Mouse (Mus musculus) left cerebral cortex, postnatal 4 days (tissue): ENCODE measurements around the gene Lrrtm1. TPM values are rescaled to one million over a fixed set of nuclear protein-coding genes. Genes with fewer than 3 reads are reported as not detected.

Experiments used
- DNase-seq: peaks from one replicate; pipeline ENCODE4 v3.0.0-alpha.2; 2022
- intact Hi-C: fragments of 180-260 bp; cut with DNase I; formaldehyde crosslinking; loops from one replicate; pipeline ENCODE4 v1.15.1; 2025
- total RNA-seq, 2 experiments: library from RNA; stranded (reverse); gene quantifications; 2 replicates each; pipeline ENCODE4 v1.2.3; 2021

The Lrrtm1 gene
- 10 to 100 TPM; 66.6 to 67.0 TPM for total RNA-seq

DNA sequence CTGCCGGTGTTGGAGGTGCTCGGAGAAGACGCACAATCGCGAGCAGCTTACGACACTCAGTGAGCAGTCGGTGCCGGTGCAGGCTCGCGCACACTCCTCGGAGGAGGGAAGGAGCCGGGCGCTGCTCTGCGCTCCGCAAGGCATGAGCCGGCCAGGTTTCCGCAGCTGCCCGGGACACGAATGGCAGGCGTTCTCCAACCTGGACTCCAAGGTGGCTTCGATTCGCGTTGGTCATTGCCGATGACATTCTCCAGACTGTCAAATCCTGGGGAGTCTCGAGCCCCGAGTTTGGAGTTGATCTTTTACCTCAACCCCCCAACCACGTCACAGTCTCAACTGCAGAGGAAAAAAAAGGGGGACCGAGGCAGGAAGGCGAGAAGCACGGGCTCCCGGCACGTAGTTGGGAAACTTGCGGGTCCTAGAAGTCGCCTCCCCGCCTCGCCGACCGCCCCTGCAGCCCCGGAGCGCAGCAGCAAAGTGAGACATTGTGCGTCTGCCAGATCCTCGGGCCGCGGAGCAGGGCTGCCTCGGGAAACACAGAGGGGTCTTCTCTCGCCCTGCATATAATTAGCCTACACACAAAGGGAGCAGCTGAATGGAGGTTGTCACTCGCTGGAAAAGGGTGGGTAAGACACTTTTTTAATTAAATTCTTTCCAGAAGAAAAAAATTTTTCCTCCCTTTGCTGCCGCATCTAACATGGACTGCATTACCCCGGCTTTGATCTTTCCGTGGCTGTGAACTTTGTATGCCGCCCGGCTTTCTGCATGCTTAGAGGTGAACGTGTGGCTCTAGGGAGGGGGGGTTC is at the start of gene Lrrtm1:
Lrrtm1 (plus strand) TSS at position 89 of the 806 bp plus-strand sequence.
- intact Hi-C loops: loop anchor here (10.0 kb wide), 1 partner anchor 332 kb away; no protein-coding TSS in a partner anchor
- peak; percentile 68 for DNase-seq

DNA sequence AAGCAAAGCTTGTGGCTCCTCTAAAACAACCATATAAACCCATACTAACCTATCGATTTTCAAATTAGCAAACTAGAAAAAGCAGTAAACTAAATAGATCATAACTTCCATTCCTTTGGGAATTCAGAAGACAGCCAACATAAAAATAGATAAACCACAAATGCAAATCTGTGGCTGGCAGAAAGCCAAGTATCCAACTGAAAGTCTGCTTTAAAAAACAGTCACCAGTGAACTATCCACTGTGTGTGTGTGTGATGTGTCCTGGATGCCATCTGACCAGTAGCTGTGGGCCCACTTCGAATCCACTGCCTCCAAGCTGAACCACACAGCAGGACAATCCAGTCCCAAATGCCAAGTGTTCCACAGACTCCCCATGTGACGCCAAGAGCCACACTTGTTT is 45.8 kb upstream of the Lrrtm1 start:
- intact Hi-C loops: no loop called here
- no peak for DNase-seq

DNA sequence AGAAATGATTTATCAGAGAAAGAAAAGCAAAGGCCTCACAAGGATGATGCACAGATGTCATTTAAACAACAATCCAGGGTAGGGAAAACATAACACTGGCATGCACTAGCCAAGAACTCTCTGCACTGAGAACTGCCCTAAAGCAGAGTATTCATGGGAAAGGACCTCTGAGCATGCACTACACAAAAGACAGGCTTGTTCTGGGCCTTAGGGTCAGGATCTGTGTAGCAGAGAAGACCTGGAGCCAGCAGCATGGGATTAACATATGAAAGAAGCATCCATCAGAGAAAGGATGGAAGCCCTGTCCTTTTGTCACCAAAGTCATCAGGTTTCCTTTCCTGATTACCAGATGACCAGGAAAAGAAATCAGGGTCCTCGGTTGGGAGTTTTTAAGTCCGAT is 43.1 kb upstream of the Lrrtm1 start:
- no peak for DNase-seq
- intact Hi-C loops: no loop called here

DNA sequence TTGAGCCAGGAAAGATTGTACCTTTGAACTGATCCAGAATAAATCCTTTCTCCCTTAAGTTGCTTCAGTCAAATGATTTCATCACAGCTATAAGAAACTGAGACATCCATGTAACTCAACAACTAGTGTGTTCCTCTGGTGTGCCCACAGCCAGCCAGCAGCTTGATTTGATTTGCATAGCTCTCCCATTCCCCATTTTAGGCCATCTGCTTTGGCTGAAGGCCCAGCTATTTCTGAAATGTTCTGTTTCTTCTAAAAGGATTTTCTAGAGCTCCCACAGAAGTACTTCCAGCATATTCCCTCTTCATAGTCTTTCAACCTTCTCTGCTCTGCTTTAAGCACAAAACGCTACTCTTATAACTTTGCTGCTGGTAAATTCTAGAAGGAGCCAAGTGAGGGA is 33.3 kb upstream of the Lrrtm1 start:
- peak; percentile 20 for DNase-seq
- intact Hi-C loops: no loop called here

DNA sequence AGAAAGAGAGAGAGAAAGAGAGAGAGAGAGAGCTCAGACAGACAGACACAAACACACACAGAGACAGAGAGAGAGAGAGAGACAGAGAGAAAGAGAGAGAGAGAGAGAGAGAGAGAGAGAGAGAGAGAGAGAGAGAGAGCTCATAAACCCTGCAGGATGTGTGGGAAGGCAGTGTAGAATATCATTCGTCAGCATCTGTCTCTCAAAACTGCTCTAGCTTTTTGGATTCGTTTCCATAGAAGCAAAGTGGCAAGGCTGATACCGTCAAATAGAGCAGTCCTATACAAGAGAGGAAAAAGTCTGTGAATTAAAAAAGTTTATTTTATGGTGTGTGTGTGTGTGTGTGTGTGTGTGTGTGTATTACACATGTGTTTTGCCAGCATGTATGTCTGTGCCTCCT is 32.6 kb upstream of the Lrrtm1 start:
- intact Hi-C loops: no loop called here
- no peak for DNase-seq

DNA sequence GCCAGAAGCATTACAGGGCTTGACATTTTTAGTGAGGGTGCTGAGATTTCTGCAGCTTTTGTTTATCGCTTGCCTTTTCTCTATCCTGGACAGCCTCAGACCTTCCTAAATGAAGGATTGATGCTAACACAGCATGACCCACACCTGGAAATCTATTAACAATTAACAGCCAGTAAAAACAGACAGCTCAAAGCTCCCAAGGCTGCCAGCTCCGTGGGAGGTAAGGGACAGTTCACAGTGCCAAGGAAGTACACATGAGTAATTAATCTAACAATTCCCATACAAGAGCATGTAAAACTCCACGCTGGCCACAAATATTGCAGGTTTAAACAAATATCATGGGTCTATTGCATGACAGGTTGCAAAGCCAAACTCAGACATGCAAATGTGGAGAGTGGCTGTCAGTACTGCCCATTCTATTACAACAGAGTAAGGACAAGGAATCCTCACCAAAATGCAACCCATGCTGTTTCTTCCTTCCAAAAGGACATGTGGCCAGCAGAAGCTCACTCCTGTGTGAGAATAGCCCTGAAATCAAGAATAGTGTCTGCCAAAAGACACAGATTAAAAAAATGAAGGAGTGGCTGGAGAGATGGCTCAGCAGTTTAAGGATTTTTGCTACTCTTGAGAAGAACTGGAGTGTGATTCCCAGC is 28.6 kb upstream of the Lrrtm1 start:
- intact Hi-C loops: no loop called here
- DNase-seq: peak; percentile 43

DNA sequence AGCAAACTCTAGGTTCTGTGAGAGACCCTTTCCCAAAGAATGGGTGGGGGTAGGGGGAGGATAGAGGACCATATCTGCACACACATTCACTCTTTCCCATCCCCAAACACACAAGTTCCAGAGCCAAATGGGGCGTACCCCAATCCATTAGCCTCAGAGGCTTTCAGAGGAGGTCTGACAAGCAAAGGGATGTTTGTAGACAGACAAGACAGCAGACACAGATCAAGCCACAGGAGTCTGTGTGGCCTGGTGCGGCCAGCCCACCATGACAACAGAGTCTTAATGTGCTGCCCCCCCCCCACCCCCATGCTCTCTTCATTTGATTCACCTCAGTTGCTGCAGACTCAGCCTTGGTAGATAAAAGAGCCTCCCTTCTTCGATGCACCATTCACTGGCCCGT is 27.2 kb upstream of the Lrrtm1 start:
- intact Hi-C loops: no loop called here
- no peak for DNase-seq

DNA sequence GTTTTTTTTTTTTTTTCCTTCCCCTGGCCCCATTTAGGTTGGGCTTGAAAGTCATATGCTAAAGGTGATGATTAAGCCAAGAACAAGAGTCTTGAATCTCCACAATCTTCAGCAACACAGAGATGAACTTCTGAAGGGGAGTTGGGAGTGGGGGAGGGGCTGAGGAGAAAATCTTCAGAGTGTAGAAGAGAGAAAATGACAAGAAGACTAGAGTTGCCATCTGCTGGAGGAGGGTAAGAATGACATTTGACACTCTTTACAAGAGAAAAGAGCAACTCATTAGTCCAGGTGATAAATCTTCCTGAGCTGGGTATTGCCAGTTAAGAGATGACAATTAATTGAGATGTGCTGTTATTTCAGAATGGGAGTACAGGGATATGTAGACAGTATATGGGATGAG is 23.6 kb upstream of the Lrrtm1 start:
- peak; percentile 66 for DNase-seq
- intact Hi-C loops: no loop called here

DNA sequence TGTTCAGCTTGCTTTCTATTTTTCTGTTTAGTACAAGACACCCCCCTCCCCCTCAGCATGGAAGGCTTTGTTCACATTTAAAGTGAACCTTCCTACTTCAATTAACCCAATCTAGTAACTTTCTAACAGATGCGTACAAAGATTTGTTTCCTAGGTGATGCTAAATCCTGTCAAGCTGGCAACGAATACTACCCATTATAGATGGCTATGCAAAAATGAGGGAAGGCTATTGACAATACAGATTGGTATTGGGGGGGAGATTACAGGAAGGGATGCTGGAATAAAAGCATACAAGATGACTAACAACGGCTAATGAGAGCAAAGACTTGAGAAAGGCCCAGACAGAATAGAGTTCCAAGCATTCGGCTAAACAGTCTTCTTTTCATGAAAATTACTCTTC is 21.7 kb upstream of the Lrrtm1 start:
- DNase-seq: no peak

DNA sequence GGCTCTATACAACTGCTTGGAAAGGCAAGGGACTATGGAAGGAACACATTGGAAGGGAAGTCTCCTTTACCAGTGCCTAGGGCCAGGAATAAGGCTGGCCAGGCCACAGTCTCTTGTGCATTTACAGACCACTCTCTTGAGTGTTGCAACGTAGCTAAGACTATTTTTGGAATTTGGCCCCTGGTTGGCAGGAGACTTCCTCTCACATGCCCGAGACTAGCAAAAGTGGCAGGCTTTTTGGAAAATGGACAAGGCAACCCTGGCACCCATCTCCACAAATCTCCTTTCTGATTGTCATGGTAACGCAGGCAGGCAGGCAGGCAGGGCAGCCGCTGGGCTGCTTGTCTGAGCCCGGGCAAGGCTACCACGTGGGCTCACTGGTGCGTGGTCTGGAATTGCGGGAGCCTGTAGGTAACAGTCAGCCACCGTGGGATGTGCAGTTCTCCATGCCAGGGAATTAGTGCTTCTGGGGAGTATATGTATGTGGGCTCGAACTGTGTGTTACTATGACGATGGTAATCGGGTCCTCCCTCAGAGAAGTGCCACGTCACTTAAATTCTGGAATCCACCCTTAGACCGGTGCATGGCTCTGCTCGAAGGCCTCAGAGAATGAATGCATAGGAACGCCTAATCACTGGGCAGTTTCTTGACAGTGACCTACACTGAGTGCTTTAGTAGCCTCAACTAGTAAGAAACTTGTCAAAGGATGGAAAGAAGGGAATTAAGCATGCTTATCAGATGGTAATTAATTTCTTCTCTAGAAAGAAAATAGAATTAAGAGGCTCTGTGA is 19.4 kb upstream of the Lrrtm1 start:
- DNase-seq: peak; percentile 81
- intact Hi-C loops: no loop called here

More for the DNA sequence above, 21.7 kb upstream of the Lrrtm1 start:
- intact Hi-C loops: no loop called here

DNA sequence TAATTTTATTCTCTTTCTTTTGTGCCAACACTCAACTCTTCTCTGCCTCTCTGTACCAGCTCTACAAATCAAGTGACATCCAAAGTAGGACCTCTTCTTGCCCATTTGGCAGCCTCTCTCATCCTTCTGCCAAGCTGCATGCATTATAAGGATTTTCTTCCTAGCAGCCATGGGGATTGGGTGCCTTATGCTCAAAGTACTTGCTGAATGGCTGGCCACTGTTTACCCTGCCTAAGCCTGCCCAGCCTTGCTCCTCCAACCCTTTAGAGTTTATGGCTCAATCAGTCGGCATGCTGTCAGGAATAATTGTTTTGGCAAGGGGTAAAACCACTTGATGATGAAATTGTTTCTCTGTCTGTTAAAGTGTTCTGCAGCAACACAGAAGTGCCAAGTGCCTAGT is 2.1 kb upstream of the Lrrtm1 start:
- intact Hi-C loops: loop anchor here (10.0 kb wide), 1 partner anchor 334 kb away; no protein-coding TSS in a partner anchor

DNA sequence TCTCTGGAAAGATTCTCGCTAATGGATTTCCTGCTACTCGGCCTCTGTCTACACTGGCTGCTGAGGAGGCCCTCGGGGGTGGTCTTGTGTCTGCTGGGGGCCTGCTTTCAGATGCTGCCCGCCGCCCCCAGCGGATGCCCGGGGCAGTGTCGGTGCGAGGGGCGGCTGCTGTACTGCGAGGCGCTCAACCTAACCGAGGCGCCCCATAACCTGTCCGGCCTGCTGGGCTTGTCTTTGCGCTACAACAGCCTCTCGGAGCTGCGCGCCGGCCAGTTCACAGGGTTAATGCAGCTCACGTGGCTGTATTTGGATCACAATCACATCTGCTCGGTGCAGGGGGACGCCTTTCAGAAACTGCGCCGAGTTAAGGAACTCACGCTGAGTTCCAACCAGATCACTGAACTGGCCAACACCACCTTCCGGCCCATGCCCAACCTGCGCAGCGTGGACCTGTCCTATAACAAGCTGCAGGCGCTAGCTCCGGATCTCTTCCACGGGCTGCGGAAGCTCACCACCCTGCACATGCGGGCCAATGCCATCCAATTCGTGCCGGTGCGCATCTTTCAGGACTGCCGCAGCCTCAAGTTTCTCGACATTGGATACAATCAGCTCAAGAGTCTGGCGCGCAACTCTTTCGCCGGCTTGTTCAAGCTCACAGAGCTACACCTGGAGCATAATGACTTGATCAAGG is 1.2 kb downstream of the Lrrtm1 start:
- intact Hi-C loops: loop anchor here (10.0 kb wide), 1 partner anchor 331 kb away; no protein-coding TSS in a partner anchor
- DNase-seq: peak; percentile 45

More for the DNA sequence above, 2.1 kb upstream of the Lrrtm1 start:
- peak; percentile 70 for DNase-seq

DNA sequence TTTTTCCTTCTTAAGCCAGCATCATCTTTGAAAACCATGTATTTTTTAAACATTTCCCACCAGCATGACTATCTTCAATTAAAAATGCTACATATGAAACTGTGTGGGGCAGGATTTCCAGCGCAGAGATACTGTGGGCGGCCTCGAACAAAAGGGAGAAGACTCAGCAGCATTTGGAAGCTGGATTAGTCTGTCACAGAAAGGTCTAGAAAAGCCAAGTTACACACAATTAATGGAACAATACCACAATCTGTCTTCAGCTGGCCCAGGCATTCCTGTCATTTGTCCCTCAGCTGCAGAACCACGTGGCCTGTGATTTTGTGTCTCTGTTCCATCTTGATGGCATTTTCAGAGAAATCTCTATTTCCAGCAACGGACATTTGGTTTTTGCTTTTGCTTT is 11.0 kb downstream of the Lrrtm1 start:
- DNase-seq: no peak
- intact Hi-C loops: no loop called here

DNA sequence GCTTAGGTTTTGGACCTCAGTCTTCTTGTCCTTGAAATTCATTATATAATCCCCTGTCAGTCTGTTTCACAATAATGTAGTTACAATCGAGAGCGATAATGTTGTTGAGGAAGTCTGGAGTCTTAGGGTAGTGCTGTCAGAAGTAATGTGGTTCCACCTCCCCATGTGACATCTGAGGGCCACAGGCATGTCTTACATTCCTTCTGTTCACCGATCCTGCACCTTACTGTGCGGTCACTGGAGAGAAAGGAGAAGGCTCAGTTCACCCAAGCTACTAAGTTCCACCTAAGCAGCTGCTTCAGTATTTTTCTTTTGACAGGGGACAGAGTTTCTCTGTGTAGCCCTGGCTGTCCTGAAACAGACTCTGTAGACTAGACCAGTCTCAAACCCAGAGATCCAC is 13.9 kb downstream of the Lrrtm1 start:
- no peak for DNase-seq
- intact Hi-C loops: no loop called here

DNA sequence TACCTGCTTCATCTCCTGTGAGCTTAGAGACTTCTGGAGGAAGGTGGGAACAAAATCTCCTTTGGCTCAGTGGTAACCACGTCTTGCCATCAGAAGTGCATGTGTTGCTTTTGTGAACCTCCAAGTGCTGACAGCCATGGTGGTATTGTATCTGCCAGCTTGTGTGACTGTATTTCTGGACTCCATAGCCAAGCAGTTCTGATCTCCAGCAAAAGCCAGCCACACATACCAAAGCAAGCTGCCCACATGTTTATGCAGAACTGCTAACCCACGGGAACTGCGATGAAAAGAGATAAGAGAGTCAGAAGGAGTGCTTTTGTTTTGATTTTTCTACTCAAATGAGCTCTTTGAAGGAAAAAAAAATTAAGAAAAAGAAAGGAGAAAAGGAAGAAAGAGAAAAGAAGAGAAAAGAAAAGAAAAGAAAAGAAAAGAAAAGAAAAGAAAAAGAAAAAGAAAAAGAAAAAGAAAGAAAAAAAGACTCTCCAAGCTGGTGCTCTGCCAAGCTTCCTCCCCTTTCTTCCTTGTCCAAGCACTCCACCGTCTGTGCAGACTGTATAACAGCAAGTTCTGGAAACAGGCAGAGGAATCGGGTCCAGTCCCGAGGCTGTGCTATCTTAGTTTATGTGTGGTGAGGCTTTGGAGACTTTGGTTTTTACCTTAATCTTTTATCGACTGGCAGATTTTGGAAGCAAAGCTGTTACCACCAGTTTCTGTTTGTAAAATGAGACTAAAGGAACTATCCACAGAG is 15.0 kb downstream of the Lrrtm1 start:
- intact Hi-C loops: no loop called here
- peak; percentile 20 for DNase-seq

DNA sequence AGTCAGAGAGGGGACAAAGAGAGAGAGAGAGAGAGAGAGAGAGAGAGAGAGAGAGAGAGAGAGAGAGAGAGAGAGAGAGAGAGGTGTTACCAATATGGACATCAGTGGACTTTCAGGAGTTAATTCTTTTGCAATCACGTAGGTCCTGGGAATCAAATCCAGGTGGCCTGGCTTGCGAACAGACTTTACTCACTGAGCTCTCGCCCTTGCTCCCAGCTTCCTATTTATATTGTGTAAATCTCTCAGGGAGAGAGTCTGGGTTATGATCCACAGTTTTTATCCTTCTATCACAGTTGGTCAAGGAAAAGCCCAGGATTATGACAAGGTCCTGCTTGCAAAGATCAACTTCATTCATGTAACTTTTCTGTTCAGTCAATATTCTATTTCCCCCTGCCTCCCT is 22.7 kb downstream of the Lrrtm1 start:
- no peak for DNase-seq
- intact Hi-C loops: no loop called here

DNA sequence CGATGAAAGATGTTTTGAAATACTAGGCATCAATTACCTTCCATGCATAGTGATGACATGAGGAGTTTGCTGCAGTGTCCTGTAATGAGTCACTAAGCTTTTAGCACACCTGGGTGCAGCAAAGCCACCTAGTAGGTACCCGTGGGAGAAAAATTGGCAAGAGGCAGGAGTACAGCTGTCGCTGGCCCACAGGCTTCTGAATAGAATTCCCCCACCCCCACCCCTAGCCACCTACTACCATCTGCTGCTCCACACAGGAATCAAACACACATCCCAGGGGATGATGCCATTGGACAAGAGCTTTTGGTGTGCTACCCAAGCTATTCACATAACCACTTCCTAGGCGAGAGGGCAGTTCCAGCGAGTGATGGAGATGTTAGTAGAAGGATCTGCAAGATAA is 36.3 kb downstream of the Lrrtm1 start:
- peak; percentile 32 for DNase-seq
- intact Hi-C loops: no loop called here

DNA sequence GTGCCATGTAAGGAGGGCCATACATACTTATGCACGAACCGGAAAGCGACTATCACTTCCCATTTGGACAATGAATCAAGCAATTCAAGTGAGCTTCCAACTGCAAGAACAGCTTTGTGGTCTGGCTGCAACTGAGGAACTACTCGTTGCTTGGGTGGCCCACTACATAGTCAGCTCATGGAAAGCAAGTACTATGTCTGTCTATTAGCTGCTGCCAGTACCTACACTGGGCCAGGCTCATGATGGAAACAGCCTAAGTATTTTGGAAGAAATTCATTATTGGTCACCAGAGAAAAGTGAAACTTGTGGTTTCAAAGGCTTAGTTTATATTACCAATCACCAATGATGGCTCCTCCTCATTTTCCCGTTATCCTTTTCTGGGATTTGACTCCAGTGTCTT is 43.8 kb downstream of the Lrrtm1 start:
- no peak for DNase-seq
- intact Hi-C loops: no loop called here

DNA sequence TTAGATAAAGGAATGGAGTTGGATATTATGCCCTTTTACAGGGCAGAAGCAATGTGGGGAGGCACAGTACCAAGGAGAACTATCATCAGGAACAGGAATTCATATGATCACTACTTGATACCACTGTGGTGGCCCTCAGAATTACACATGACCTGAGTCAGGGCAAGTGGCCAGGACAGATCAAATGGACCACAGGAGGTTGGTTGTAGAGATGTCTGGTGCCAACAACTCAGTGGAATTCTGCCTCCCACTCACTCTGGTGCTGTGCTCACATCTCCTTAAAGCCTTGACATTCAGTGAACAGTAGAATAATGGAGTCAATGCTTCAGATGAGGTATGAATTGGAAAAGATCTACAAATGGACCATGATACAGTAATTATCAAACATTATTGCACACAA is 45.9 kb downstream of the Lrrtm1 start:
- peak; percentile 80 for DNase-seq
- intact Hi-C loops: no loop called here

DNA sequence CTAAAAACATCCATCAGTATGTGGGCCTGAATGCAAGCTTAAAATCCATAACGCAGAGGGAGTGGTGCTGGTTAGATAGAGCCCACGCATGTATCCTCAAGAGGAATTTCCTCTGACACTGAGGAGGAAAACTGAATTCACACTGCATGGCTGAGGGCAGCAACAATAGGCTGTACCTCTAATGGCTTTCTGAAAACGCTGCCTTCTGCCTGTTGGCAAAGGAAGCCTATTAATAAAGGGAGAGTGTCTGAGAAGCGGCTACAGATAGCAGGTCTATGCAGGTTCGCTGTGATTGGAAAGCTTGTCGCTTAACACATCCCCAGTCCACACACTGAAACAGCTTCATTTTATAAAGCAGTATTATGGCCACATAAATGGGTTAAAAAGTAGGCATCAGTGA is 48.9 kb downstream of the Lrrtm1 start:
- no peak for DNase-seq
- intact Hi-C loops: no loop called here
